Mouse (Mus musculus): ENCODE measurements around the gene Ackr4. TPM values are rescaled to one million over a fixed set of nuclear protein-coding genes. Genes with fewer than 3 reads are reported as not detected.

Gene Ackr4
- total and polyA plus RNA-seq, 3 experiments = 0.10 to 0.27 TPM; not detected in 1

DNA sequence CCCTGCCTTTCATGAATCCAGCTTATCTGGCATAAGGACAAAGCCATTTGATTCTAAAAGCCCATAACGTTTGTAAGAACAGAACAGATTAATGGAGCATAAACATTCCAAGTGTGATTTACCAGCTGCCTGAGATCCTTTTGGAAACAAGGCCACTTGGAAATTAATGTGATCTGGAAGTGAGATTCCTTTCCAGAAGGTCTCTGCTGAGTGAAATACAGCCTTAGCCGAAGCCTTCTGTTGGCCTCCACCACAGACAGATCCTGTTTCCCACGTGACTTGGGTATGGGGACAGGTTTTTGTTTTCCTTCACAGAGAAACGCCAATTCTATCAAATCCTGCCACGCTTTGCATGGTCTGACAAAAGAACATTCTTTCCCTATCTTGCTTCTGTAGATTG, 3.1 kb downstream of the Ackr4 start:
- H3K4me3 ChIP-seq (ENCODE audit: control insufficient read depth in 1 of 2, insufficient read depth in 1 of 2, low read depth in 2 of 2, low read length in 2 of 2) = no peak overlapping the region
- H3K27me3 ChIP-seq (ENCODE audit: control insufficient read depth in 1 of 2, insufficient read depth in 2 of 2, low read length in 2 of 2) = no peaks in the 10 kb centered on the region
- no peaks in the 10 kb centered on the region for H3K4me1 ChIP-seq (ENCODE audit: control insufficient read depth in 1 of 2, insufficient read depth in 2 of 2, low read length in 2 of 2)
- H3K36me3 ChIP-seq (ENCODE audit: control insufficient read depth in 1 of 2, insufficient read depth in 2 of 2, low read length in 2 of 2) = no peaks in the 10 kb centered on the region
- H3K79me2 ChIP-seq (ENCODE audit: control insufficient read depth, insufficient read depth, low read length, poor library complexity) = no peaks in the 10 kb centered on the region
- no peaks in the 10 kb centered on the region for H3K9me3 ChIP-seq (replicated peaks; ENCODE audit: insufficient read depth, low read length)
- TF ChIP-seq MAZ (IDR thresholded peaks at IDR 0.05; ENCODE audit: low read depth, low read length) (no peak), ZC3H11A (IDR thresholded peaks at IDR 0.05; ENCODE audit: low read depth, low read length) (no peak), BHLHE40 (IDR thresholded peaks at IDR 0.05; ENCODE audit: borderline replicate concordance, low read depth, low read length) (no peak), MYB (IDR thresholded peaks at IDR 0.05; ENCODE audit: low read depth, low read length) (no peak), NRF1 (IDR thresholded peaks at IDR 0.05; ENCODE audit: insufficient read depth, low read depth, low read length, poor library complexity, severe bottlenecking) (no peak), MEF2A (IDR thresholded peaks at IDR 0.05; ENCODE audit: extremely low read depth, insufficient replicate concordance, low read depth, low read length, poor library complexity, severe bottlenecking) (no peak), USF2 (IDR thresholded peaks at IDR 0.05; ENCODE audit: borderline replicate concordance in 1 of 2, insufficient read depth in 1 of 2, low read depth in 1 of 2, low read length in 2 of 2) (no peak), USF1 (IDR thresholded peaks at IDR 0.05; ENCODE audit: low read depth, low read length) (no peak), GATA1 (IDR thresholded peaks at IDR 0.05; ENCODE audit: low read depth, low read length) (no peak), POLR2A (IDR thresholded peaks at IDR 0.05; ENCODE audit: control insufficient read depth in 1 of 2, insufficient read depth in 1 of 2, low read depth in 1 of 2, low read length in 2 of 2, poor library complexity in 1 of 2) (no peak)
- no peak overlapping the region for H3K9ac ChIP-seq (ENCODE audit: control insufficient read depth, low read depth, low read length, poor library complexity, severe bottlenecking)
- no peak overlapping the region for H3K27ac ChIP-seq (ENCODE audit: control insufficient read depth, low read depth, low read length)
- no peak for DNase-seq (ENCODE audit: low read depth, low spot score)

- H3K9ac ChIP-seq (ENCODE audit: control insufficient read depth, low read depth, low read length, poor library complexity, severe bottlenecking) = no peak overlapping the region
- TF ChIP-seq E2F4 (IDR thresholded peaks at IDR 0.05; ENCODE audit: borderline replicate concordance, low read depth, low read length) (no peak), UBTF (IDR thresholded peaks at IDR 0.05; ENCODE audit: borderline replicate concordance, insufficient read depth, low read depth, low read length) (no peak), RCOR1 (IDR thresholded peaks at IDR 0.05; ENCODE audit: low read depth, low read length) (no peak), MYB (IDR thresholded peaks at IDR 0.05; ENCODE audit: low read depth, low read length) (no peak), TBP (IDR thresholded peaks at IDR 0.05; ENCODE audit: low read depth, low read length) (no peak), ZMIZ1 (IDR thresholded peaks at IDR 0.05; ENCODE audit: low read depth, low read length) (no peak)
Measured at GRCm38 (mm10) chr9:104123101-104123500, 3.6 kb downstream of the Ackr4 start.

More at GRCm38 (mm10) chr9:104123101-104123500, 3.6 kb downstream of the Ackr4 start:
- Histone ChIP-seq H3K4me3 (ENCODE audit: control insufficient read depth in 1 of 2, insufficient read depth in 1 of 2, low read depth in 2 of 2, low read length in 2 of 2) (no peak overlapping the region), H3K27me3 (ENCODE audit: control insufficient read depth in 1 of 2, insufficient read depth in 2 of 2, low read length in 2 of 2) (no peaks in the 10 kb centered on the region), H3K79me2 (ENCODE audit: control insufficient read depth, insufficient read depth, low read length, poor library complexity) (no peaks in the 10 kb centered on the region), H3K27ac (ENCODE audit: control insufficient read depth, low read depth, low read length) (no peak overlapping the region), H3K9me3 (replicated peaks; ENCODE audit: insufficient read depth, low read length) (no peaks in the 10 kb centered on the region), H3K36me3 (ENCODE audit: control insufficient read depth in 1 of 2, insufficient read depth in 2 of 2, low read length in 2 of 2) (no peaks in the 10 kb centered on the region), H3K4me1 (ENCODE audit: control insufficient read depth in 1 of 2, insufficient read depth in 2 of 2, low read length in 2 of 2) (no peaks in the 10 kb centered on the region)
- DNase-seq (ENCODE audit: low read depth, low spot score) = no peak
